Mouse (Mus musculus) layer of hippocampus, adult 9-11 months (tissue): ENCODE data around the gene C130074G19Rik.

ENCODE experiments used
- DNase-seq: peaks from one replicate; pipeline ENCODE4 v3.0.0; 2022

C130074G19Rik gene

GRCm38 (mm10) chr1:184882281-184883268 lies at the start of gene C130074G19Rik:
TSS of gene C130074G19Rik (minus strand) at chr1:184883218.
- no peak for DNase-seq

DNA sequence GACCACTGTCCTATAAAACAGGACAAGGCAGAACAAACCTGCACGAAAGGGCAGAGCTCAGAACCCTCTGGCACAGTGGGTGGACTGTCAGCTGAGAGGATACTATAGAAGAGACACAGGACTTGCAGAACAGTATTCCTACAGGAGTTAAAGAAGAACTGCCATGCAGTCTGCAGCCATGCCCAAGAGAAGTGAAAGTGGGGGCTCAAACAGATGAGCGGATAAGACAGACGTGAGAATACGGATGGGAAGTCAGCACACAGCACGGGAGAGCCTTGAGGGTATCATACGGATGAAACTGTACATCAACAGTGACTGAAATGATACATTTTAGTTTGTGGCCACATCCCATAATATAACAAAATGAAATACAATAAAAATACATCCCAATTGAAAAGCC lies 48.1 kb upstream of the C130074G19Rik start:
- no peak for DNase-seq

DNA sequence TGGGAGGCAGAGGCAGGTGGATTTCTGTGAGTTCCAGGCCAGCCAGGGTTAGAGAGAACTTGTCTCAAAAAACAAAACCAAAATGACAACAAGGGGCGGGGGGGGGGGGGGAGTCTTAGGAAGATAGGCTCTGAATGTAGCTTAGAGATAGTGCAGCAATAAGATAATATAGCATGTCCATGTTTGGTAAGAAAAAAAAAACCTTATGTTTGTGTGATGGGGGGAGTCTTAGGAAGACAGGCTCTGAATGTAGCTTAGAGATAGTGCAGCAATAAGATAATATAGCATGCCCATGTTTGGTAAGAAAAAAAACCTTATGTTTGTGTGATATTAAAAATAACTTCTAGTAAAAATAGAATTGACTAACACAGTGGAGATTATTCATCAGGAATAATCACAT lies 45.4 kb upstream of the C130074G19Rik start:
- DNase-seq: no peak

DNA sequence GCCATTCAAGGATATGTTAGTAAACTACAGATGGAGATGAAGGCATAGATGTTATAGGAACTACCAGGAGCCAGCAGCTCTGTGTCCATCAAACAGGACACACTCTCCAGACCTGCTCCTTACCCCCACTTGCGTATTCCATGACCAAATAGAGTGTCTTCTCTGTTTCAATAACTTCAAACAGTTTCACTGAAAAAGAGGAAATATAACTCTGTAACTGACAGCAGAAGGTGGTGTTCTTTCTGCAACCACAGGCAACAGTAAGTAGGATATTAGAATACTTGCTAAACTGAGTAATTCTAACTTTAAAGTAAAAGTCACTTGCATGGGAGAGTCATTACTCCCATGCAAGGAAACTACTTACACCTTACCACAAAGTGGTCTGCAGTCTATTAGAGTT lies 44.9 kb upstream of the C130074G19Rik start:
- no peak for DNase-seq

GRCm38 (mm10) chr1:184922824-184923223 lies 39.8 kb upstream of the C130074G19Rik start:
- DNase-seq: no peak

- no peak for DNase-seq
Measured at GRCm38 (mm10) chr1:184920057-184920456, 37.0 kb upstream of the C130074G19Rik start.

DNA sequence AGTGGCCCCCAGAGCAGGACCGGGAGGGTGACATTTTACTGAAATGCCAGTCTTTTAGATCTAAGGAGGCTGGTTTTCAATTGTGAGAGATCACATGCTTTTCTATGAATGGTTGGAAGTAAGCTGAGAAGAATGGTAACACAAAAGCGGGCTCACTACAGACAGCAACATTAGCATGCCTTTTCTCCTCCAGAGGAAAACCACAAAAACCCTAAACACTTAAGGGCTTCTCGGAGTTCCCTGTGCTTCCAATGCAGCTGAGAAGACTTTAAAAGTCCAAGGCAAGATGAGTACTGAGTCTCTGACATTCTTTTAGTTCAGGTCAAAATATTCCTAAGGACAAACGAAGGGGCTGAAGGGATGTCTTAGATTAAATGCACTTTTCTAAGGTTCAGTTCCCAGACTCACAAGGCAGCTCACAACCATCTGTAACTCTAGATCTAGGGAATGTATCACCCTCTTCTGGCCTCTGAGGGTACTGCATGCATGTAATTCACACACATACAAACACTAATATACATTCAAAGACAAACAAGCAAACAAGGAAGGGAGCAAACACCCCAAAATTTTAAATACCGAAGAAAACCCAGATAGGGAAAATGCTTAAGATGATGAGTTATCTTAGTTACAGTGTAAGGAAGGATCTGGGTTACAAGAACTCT lies 35.3 kb upstream of the C130074G19Rik start:
- DNase-seq: no peak

DNA sequence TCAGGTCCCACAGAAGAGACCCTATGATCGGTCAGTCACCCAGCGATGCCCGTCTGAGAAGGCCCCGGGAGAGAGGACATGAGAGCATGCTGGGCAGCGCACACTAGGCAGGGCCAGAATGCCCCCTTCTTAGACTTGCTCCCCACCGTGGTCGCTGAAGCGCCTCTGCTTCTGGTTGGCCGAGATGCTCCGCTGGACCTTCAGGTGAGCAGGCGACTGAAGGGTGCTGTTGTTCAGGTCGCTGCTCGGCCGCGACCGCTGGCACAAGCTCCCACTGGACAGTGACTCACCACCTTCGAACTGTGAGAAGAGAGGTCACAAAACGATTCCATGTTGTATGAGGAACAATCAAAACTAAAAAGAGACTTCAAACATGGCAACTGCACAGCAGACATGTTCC lies 29.3 kb upstream of the C130074G19Rik start:
- no peak for DNase-seq

DNA sequence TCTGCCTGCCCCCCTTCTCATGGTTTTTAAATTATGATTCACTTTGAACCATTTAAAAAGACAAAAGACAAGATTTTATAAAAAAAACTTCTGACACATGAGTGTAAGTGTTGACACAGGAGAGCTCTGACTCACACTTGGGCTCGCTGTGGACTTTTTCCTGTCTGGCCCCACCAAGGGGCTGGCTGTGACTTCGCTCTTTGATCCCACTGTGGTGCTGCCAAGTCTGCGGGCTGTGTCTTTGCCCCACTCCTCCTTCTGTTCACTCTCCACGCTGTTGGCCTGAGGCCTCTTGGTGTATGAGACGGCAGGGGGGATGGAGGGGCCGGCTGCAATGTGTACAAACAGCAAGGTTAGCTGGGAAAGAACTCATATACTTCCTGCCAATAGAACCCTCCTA lies 28.8 kb upstream of the C130074G19Rik start:
- DNase-seq: no peak

DNA sequence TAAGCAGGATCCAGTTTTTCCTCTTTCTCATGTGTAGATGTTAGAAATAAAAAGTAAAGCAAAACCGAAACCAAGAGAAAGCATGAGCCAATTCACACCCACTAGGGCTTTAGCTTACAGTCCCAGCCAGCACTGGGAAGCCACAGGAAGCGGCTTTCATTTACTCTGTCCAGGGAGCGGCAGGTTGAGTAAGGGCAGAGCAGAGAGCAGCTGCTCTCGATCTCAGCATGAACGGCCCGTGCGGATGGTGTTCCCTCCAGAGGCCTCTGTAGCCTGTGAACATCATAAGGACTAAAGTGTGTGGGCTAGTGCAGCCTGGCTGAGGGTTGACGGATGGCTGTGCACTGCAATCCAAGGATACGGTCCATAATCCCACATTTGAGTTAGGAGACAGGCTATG lies 25.5 kb upstream of the C130074G19Rik start:
- DNase-seq: no peak

GRCm38 (mm10) chr1:184905904-184906745 lies 23.1 kb upstream of the C130074G19Rik start:
- DNase-seq: no peak

DNA sequence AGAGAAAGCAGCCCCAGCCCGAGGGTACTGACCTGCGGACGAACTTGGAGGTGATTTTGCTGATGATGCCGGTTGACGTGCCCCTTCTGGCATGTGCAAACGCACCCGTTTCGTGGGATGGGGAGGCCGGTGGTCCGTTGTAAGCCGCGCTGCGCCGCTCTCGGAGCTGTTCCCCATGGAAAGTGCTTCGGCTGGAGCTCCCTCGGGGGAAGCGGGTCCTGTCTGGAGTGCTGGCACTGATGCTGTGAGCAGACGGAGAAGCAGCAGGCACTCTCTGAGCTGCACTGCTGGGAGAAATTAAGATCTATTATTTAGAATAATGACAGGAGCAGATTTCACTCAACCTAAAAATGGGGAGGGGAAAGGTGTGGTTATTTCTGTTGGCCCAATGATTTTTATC lies 22.4 kb upstream of the C130074G19Rik start:
- peak; percentile 80 for DNase-seq

DNA sequence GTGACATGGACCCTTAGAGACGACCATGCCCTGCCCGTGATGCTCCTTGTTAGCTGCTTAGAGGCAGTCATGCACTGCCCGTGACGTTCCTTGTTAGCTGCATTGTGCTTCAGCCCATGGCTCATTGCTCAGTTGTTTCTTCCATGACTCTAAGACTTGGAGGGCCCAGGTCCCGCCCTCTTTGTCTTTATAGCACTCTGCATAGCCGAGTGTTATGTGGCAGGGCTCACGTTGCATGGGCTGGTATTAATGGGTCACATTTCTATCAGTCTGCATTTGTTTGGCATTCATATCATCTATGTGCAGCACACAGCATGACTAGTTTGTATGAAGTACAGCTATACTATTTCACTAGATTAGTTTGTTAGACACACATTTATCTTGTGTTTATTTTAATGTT lies 20.7 kb upstream of the C130074G19Rik start:
- DNase-seq: no peak

DNA sequence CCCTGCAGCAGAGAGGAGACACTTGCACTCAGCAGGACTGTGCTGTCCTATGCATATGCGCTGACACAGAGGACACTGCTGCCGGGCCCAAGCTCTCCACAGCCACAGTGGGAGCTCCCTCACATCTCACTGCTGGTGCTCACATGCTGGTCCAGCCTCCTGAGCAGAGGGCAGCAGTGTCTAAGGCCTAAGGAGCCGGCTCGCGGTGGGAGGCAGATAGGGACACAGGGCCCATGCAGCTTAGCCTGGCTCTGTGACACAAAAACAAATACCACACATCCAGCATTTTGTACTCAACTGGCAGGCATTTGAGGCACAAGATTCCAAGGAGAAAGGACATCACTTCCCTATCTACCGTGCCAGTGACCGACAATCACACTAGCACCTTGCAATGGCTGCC lies 19.9 kb upstream of the C130074G19Rik start:
- no peak for DNase-seq

DNA sequence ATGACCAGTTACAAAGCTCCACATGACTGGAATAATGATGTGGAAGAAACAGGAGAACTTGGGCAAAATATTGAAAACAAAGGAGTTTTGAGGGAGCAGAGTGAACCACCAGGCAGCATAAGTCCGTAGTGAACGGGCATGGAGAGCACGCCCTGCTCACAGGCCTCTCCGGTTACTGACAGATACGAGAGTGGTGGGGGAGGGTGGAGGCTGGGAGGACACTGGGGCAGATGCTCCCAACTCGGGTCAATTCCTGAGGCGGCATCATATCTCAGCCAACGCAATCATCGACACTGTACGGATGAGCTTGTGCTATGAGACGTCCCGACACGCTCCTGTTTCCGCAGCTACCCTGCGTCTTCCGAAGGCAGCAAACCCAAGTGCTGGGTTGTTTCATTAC lies 14.3 kb upstream of the C130074G19Rik start:
- no peak for DNase-seq

GRCm38 (mm10) chr1:184891998-184892397 lies 9.0 kb upstream of the C130074G19Rik start:
- no peak for DNase-seq

DNA sequence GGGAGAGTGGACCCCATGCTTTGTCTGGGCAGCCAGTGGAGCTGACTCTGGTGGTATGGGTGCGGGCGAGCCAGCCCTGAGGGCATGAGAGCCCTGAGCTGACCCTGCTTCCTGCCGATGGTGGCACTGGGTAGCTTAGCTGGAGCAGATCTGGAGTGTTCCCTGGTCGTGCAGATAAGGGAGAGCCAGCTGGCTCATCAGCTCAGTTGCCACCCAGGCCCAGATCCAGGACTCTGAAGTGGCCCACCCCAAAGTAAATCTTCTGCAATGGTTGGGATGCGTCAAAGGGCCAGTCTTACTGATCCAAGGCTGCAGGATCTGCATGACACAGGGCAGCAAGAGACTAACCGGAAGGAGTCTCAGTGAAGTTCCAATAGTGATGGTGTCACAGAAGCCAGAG lies 6.4 kb upstream of the C130074G19Rik start:
- no peak for DNase-seq

DNA sequence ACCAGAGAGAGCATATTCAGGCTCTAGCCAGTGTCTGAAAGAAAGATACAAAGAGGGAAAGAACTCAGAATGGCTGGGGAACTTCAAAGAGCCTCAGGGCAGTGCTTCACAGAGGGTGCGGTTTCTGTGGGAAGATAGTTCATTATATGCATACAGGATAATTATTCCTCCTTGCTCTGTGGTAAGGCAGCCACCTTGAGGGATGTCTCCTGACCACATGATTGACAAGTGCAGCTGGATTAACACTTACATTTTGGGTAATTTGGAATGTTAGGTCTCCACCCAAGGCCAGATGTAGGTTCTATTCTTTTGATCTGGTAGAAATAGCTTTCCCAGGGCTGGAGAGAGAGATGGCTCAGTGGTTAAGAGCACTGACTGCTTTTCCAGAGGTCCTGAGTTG lies 3.1 kb upstream of the C130074G19Rik start:
- no peak for DNase-seq

DNA sequence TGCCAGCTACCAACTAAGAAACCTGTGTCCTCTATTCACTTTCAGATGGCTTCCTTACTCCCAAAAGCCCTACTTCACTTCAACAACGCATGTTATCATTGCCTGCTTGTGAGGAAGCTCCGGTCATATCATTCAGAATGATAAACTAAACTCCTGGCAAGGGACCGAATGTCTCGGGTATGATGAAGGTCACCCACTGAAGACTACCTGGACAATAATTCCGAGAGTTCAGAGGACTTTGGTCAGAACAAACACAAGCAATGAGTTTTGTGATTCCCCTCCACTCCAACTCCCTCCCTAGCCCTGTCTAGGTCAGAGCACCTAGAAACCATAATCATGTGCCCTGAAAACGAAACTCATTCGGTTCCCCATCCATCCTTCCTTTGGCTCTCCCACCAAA lies 1.2 kb downstream of the C130074G19Rik start:
- no peak for DNase-seq

DNA sequence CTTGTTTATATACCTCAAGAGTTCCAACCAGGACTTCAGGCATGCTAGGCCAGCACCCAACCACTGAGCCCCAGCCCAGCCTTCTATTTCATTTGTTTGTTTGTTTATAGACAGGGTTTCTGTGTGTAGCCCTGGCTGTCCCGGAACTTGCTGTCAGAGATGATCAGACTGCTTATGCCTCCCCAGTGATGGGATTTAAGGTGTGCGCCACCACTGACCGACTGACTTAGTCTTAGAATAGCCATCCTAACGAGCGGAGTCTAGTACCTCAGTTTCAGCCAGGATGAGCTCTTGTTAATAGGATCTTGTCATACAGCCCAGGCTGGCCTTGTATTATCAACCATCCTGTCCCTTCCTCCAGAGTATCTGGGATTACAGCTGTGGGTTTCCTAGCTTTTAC lies 1.8 kb downstream of the C130074G19Rik start:
- DNase-seq: no peak

GRCm38 (mm10) chr1:184878860-184879259 lies 4.2 kb downstream of the C130074G19Rik start:
- no peak for DNase-seq

- no peak for DNase-seq
Measured at GRCm38 (mm10) chr1:184877306-184877705, 5.7 kb downstream of the C130074G19Rik start.

DNA sequence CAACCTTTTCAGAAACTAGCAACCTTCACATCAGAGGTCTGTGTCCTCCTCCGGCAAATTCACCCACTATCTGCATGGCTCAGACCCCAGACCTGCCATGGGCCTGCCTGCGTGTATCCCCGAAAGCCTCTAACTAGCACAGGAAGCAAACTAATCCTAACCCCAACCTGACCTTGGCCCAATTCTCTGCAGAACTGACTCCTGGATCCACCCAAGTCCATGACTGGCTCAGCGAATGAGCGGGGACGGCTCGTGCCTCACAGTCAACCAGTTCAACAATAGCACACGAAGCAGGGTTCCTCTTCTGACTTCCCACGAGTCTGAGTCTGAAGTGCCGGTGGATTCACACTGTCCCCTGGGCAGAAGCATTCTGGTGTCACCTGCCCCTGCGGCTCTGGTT lies 9.1 kb downstream of the C130074G19Rik start:
- DNase-seq: no peak
